Mouse (Mus musculus): Measurements from ENCODE around the gene Naa80. TPM values are rescaled to one million over a fixed set of nuclear protein-coding genes. Genes with fewer than 3 reads are reported as not detected.
A peak's percentile ranks its signal among the peaks of the same experiment; 100 is the strongest.

Gene Naa80
- polyA plus RNA-seq, 1 experiment from 2014 or later, result 11.3 TPM

DNA sequence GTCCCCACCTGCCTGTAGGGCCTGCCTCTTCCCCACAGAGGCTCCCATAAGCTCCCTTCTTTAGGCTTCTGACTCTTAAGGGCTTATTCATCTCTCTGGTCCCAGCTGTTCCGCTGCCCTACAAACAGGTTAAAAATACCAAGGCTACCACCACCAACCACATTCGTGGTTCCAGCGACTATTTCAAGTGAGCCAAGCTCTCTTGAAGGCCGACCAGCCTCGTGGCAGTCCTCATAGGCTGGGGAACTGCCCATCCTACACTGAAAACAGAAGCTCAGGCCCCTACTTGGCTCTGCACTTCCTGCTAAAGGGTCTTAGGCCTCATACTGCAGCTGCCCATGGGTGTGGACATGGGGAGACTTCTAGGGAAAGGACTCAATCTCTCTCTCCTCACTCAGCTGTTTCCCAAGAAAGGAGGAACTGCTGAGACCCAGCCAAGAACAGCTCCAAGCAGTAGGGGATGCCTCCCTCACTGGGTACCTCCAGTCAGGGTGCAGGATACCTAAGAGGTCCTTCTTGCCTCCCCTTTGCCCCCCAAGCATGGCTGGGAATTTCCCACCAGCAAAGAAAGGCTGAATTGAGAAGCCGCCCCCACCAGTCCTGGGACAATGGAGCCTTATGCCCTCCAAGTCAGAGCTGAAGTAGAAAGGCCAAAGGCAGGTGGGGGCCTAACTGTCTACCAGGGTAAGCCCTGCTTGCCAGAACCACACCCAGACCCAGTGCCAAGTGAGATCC lies 32.9 kb downstream of the Naa80 start:
- peaks cover 24% of the 10 kb centered on the region for H3K4me1 ChIP-seq (replicated peaks; ENCODE audit: control insufficient read depth, insufficient read depth, low read length)
- DNase-seq (ENCODE audit: low spot score) (no peak), ATAC-seq (ENCODE audit: low FRiP score) (no peak)
- 80% methylated on average over 6 of the region's 6 CpGs for WGBS
- H3K9me3 ChIP-seq (ENCODE audit: control insufficient read depth, low read length), result no peaks in the 10 kb centered on the region
- peak overlapping the region; percentile 94 for H3K27ac ChIP-seq (ENCODE audit: low read depth, low read length)
- peak overlapping the region; percentile 61 for H3K9ac ChIP-seq (ENCODE audit: low read depth, low read length)
- no peak overlapping the region for H3K4me3 ChIP-seq (ENCODE audit: low read depth, low read length)
- H3K36me3 ChIP-seq (ENCODE audit: control insufficient read depth, insufficient read depth, low read length), result peaks cover 15% of the 10 kb centered on the region; the same call in 1 of the 2 replicates
- peak overlapping the region; percentile 59; the same call in 1 of the 2 replicates for H3K4me2 ChIP-seq (replicated peaks; ENCODE audit: low read depth, low read length)
- H3K27me3 ChIP-seq (ENCODE audit: control insufficient read depth, insufficient read depth, low read length), result no peaks in the 10 kb centered on the region

GRCm38 (mm10) chr9:107612191-107612944 lies 33.7 kb downstream of the Naa80 start:
- Histone ChIP-seq H3K36me3 (ENCODE audit: control insufficient read depth, insufficient read depth, low read length) (peaks cover 16% of the 10 kb centered on the region; the same call in 1 of the 2 replicates), H3K9ac (ENCODE audit: low read depth, low read length) (peak overlapping the region; percentile 61), H3K4me1 (replicated peaks; ENCODE audit: control insufficient read depth, insufficient read depth, low read length) (peaks cover 24% of the 10 kb centered on the region), H3K4me2 (replicated peaks; ENCODE audit: low read depth, low read length) (peak overlapping the region; percentile 59), H3K4me3 (ENCODE audit: low read depth, low read length) (peak overlapping the region; percentile 18; the same call in 1 of the 2 replicates), H3K9me3 (ENCODE audit: control insufficient read depth, low read length) (no peaks in the 10 kb centered on the region), H3K27me3 (ENCODE audit: control insufficient read depth, insufficient read depth, low read length) (no peaks in the 10 kb centered on the region), H3K27ac (ENCODE audit: low read depth, low read length) (peak overlapping the region; percentile 94)
- peak; percentile 93 for ATAC-seq (ENCODE audit: low FRiP score)
- 4% methylated on average over 28 of the region's 48 CpGs for WGBS
- DNase-seq (ENCODE audit: low spot score), result peak; percentile 100

DNA sequence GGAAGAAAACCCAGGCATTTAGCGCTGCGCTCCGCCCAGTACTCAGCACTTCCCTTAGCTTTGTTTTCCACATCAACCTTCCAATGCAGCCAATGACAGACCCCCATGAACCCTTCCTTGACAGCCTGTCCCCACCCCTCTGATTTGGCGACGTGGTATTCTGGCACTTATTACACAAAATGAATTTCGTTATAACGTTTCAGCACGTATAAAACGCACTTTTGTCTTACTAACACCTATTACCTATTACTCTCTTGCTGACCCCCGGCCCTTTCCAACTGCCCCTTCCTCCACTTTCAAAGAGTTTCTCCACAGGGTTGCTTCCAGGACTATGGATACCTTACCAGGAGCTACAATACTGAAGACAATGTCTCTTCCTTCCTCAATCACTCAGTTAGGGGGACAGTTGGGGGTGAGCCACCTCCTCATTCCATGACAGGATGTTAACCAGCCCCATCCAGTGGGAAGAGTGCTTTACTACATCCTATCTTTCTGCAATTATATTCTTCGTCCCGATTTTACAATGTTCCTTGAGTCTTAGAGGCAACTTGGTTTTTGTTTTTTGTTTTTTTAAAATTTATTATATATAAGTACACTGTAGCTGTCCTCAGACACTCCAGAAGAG lies 34.4 kb downstream of the Naa80 start:
- DNase-seq (ENCODE audit: low spot score) (no peak), ATAC-seq (ENCODE audit: low FRiP score) (peak; percentile 37)
- Histone ChIP-seq H3K27ac (ENCODE audit: low read depth, low read length) (peak overlapping the region; percentile 94), H3K4me1 (replicated peaks; ENCODE audit: control insufficient read depth, insufficient read depth, low read length) (peaks cover 24% of the 10 kb centered on the region), H3K9me3 (ENCODE audit: control insufficient read depth, low read length) (no peaks in the 10 kb centered on the region), H3K36me3 (ENCODE audit: control insufficient read depth, insufficient read depth, low read length) (peaks cover 20% of the 10 kb centered on the region), H3K9ac (ENCODE audit: low read depth, low read length) (no peak overlapping the region; the same call in 1 of the 2 replicates), H3K4me2 (replicated peaks; ENCODE audit: low read depth, low read length) (peak overlapping the region; percentile 25; the same call in 1 of the 2 replicates), H3K27me3 (ENCODE audit: control insufficient read depth, insufficient read depth, low read length) (no peaks in the 10 kb centered on the region), H3K4me3 (ENCODE audit: low read depth, low read length) (peak overlapping the region; percentile 18; the same call in 1 of the 2 replicates)
- WGBS, result 12% methylated on average over 12 of the region's 12 CpGs

DNA sequence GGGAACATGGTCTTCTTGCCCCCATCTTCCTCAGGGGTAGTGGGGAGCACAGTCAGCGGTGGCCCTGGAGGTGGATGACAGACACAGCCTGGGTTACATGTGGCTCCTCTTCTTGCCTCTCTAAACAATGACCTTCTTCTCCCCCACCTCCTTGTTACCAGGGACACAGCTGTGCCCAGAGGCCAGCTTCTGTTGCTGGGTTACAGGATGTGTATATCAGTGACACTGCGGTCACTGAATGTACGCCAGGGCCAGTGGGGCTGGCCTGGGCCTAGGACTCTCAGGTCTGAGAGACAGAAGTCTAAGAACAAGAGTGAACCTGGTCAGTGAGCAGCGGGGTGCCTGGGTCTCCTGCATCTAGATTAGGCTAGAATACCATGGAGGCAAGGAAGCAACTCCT lies 36.3 kb downstream of the Naa80 start:
- Histone ChIP-seq H3K36me3 (ENCODE audit: control insufficient read depth, insufficient read depth, low read length) (peaks cover 27% of the 10 kb centered on the region), H3K4me2 (replicated peaks; ENCODE audit: low read depth, low read length) (no peak overlapping the region), H3K4me3 (ENCODE audit: low read depth, low read length) (no peak overlapping the region), H3K27ac (ENCODE audit: low read depth, low read length) (peak overlapping the region; percentile 61), H3K4me1 (replicated peaks; ENCODE audit: control insufficient read depth, insufficient read depth, low read length) (peaks cover 16% of the 10 kb centered on the region), H3K27me3 (ENCODE audit: control insufficient read depth, insufficient read depth, low read length) (no peaks in the 10 kb centered on the region), H3K9ac (ENCODE audit: low read depth, low read length) (no peak overlapping the region), H3K9me3 (ENCODE audit: control insufficient read depth, low read length) (no peaks in the 10 kb centered on the region)
- 52% methylated on average over 4 of the region's 4 CpGs for WGBS
- DNase-seq (ENCODE audit: low spot score), result peak; percentile 48
- no peak for ATAC-seq (ENCODE audit: low FRiP score)

- 85% methylated on average over 2 of the region's 2 CpGs for WGBS
- Histone ChIP-seq H3K27me3 (ENCODE audit: control insufficient read depth, insufficient read depth, low read length) (no peaks in the 10 kb centered on the region), H3K4me3 (ENCODE audit: low read depth, low read length) (no peak overlapping the region), H3K27ac (ENCODE audit: low read depth, low read length) (no peak overlapping the region), H3K9ac (ENCODE audit: low read depth, low read length) (no peak overlapping the region), H3K9me3 (ENCODE audit: control insufficient read depth, low read length) (no peaks in the 10 kb centered on the region), H3K4me2 (replicated peaks; ENCODE audit: low read depth, low read length) (no peak overlapping the region), H3K4me1 (replicated peaks; ENCODE audit: control insufficient read depth, insufficient read depth, low read length) (peaks cover 7% of the 10 kb centered on the region), H3K36me3 (ENCODE audit: control insufficient read depth, insufficient read depth, low read length) (peaks cover 29% of the 10 kb centered on the region)
- no peak for DNase-seq (ENCODE audit: low spot score)
- ATAC-seq (ENCODE audit: low FRiP score), result no peak
Observed at GRCm38 (mm10) chr9:107617461-107617860, 38.8 kb downstream of the Naa80 start.

DNA sequence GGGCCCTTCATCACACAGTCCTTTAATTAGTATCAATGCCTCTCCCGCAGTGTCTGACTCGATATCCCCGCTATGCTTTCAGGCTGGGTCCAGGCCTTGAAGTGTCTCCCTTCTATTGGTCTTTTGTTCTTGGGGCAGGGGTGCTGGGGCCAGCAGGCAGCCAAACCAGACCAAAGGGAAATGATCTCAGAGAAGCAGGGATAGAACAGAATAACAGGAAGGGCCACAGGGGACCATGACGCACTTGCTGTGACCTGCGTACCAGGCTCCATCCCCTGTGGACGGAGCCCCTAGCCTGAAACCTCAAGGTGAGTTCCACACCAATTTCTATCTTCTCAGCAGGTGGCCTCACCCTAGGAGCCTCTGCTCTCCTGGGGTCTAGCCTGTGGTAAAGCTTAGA lies 39.4 kb downstream of the Naa80 start:
- H3K27ac ChIP-seq (ENCODE audit: low read depth, low read length), result no peak overlapping the region
- peaks cover 29% of the 10 kb centered on the region for H3K36me3 ChIP-seq (ENCODE audit: control insufficient read depth, insufficient read depth, low read length)
- no peak overlapping the region for H3K9ac ChIP-seq (ENCODE audit: low read depth, low read length)
- no peak overlapping the region for H3K4me2 ChIP-seq (replicated peaks; ENCODE audit: low read depth, low read length)
- peaks cover 7% of the 10 kb centered on the region for H3K4me1 ChIP-seq (replicated peaks; ENCODE audit: control insufficient read depth, insufficient read depth, low read length)
- H3K4me3 ChIP-seq (ENCODE audit: low read depth, low read length), result no peak overlapping the region
- 93% methylated on average over 6 of the region's 6 CpGs for WGBS
- DNase-seq (ENCODE audit: low spot score) (no peak), ATAC-seq (ENCODE audit: low FRiP score) (no peak)
- H3K27me3 ChIP-seq (ENCODE audit: control insufficient read depth, insufficient read depth, low read length), result no peaks in the 10 kb centered on the region
- no peaks in the 10 kb centered on the region for H3K9me3 ChIP-seq (ENCODE audit: control insufficient read depth, low read length)

- WGBS, result 80% methylated on average over 13 of the region's 13 CpGs
- Histone ChIP-seq H3K4me3 (ENCODE audit: low read depth, low read length) (no peak overlapping the region), H3K4me2 (replicated peaks; ENCODE audit: low read depth, low read length) (no peak overlapping the region), H3K9ac (ENCODE audit: low read depth, low read length) (no peak overlapping the region), H3K4me1 (replicated peaks; ENCODE audit: control insufficient read depth, insufficient read depth, low read length) (peaks cover 7% of the 10 kb centered on the region), H3K9me3 (ENCODE audit: control insufficient read depth, low read length) (no peaks in the 10 kb centered on the region), H3K36me3 (ENCODE audit: control insufficient read depth, insufficient read depth, low read length) (peaks cover 30% of the 10 kb centered on the region), H3K27me3 (ENCODE audit: control insufficient read depth, insufficient read depth, low read length) (no peaks in the 10 kb centered on the region), H3K27ac (ENCODE audit: low read depth, low read length) (peak overlapping the region; percentile 17; the same call in 1 of the 2 replicates)
- no peak for DNase-seq (ENCODE audit: low spot score)
- no peak for ATAC-seq (ENCODE audit: low FRiP score)
Observed at GRCm38 (mm10) chr9:107618778-107619545, 40.3 kb downstream of the Naa80 start.

- H3K4me2 ChIP-seq (replicated peaks; ENCODE audit: low read depth, low read length), result no peak overlapping the region
- WGBS, result 84% methylated on average over 13 of the region's 13 CpGs
- ATAC-seq (ENCODE audit: low FRiP score), result no peak
- H3K27ac ChIP-seq (ENCODE audit: low read depth, low read length), result 0 out of 2 replicates have a peak overlapping the region, but pooled peaks have one; percentile 27
- H3K36me3 ChIP-seq (ENCODE audit: control insufficient read depth, insufficient read depth, low read length), result peaks cover 32% of the 10 kb centered on the region
- no peaks in the 10 kb centered on the region for H3K27me3 ChIP-seq (ENCODE audit: control insufficient read depth, insufficient read depth, low read length)
- H3K9me3 ChIP-seq (ENCODE audit: control insufficient read depth, low read length), result no peaks in the 10 kb centered on the region
- no peak overlapping the region for H3K4me3 ChIP-seq (ENCODE audit: low read depth, low read length)
- H3K4me1 ChIP-seq (replicated peaks; ENCODE audit: control insufficient read depth, insufficient read depth, low read length), result peaks cover 7% of the 10 kb centered on the region
- no peak for DNase-seq (ENCODE audit: low spot score)
- no peak overlapping the region for H3K9ac ChIP-seq (ENCODE audit: low read depth, low read length)
Observed at GRCm38 (mm10) chr9:107619546-107619879, 40.8 kb downstream of the Naa80 start.
